Mouse (Mus musculus): Measurements from ENCODE around the gene Grk3. TPM values are rescaled to one million over a fixed set of nuclear protein-coding genes. Genes with fewer than 3 reads are reported as not detected.

Gene Grk3
- polyA plus RNA-seq, 1 experiment from 2014 or later = 4.9 TPM

DNA sequence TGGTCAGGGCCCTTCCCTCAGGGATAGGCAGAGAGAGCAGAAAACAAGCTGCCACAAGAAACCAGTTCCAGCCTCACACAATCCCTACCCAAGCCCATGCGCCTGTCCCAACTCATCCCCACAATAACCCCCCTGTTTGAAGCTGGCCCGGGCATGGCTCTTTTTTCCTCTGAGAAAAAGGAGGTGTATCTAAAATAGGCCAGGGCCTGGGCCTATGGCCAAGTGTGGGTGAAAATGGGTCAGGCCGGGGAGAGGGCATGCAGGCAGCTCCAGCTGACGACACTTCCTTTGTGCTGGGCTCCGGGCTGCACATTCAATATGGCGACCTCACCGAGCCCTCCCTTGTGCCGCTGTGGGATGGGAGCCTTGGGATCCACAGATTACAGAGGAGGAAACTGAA lies 27.9 kb upstream of the Grk3 start:
- no peaks in the 10 kb centered on the region for H3K36me3 ChIP-seq (ENCODE audit: control insufficient read depth, insufficient read depth, low read length)
- DNase-seq (ENCODE audit: low spot score) (no peak), ATAC-seq (ENCODE audit: low FRiP score, low TSS enrichment) (no peak)
- H3K4me1 ChIP-seq (replicated peaks; ENCODE audit: control insufficient read depth, insufficient read depth) = no peaks in the 10 kb centered on the region
- no peaks in the 10 kb centered on the region for H3K9me3 ChIP-seq (ENCODE audit: control insufficient read depth, low read length)
- no peak for TF ChIP-seq CTCF (IDR thresholded peaks at IDR 0.05; ENCODE audit: low read depth)
- no peak overlapping the region for H3K9ac ChIP-seq (ENCODE audit: low read length)
- 76% methylated on average over 8 of the region's 8 CpGs for WGBS
- H3K27me3 ChIP-seq (ENCODE audit: control insufficient read depth, insufficient read depth, low read length) = no peaks in the 10 kb centered on the region
- H3K4me3 ChIP-seq (ENCODE audit: low read depth, low read length) = no peak overlapping the region
- no peak overlapping the region for H3K27ac ChIP-seq (replicated peaks)
- H3K4me2 ChIP-seq (replicated peaks; ENCODE audit: low read depth) = no peak overlapping the region

DNA sequence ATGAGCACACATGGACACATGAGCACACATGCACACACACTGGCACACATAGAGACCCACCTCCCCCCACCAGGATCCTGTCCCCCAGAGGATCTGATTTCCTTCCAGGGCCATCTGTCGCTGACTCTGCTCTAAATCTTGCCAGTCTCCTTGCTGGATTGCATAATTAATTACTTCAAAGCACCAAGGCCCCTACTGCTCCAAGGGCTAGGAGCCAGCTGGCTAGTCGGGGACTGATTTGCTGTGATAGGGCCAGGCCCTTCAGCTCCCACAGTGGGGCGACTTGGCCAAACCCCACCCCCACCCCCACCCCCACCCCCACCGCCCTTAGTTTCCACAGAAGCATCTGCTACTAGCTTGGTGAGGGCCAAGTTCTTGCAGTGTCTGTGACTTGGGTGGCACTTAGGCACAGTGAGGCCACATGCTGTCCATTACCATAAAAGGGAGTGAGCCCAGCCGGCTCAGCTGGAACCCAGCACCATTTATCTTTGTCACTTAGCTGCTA lies 26.0 kb upstream of the Grk3 start:
- Histone ChIP-seq H3K27ac (replicated peaks) (no peak overlapping the region), H3K9ac (ENCODE audit: low read length) (no peak overlapping the region), H3K4me3 (ENCODE audit: low read depth, low read length) (no peak overlapping the region), H3K9me3 (ENCODE audit: control insufficient read depth, low read length) (no peaks in the 10 kb centered on the region), H3K27me3 (ENCODE audit: control insufficient read depth, insufficient read depth, low read length) (no peaks in the 10 kb centered on the region), H3K4me1 (replicated peaks; ENCODE audit: control insufficient read depth, insufficient read depth) (no peaks in the 10 kb centered on the region), H3K36me3 (ENCODE audit: control insufficient read depth, insufficient read depth, low read length) (no peaks in the 10 kb centered on the region), H3K4me2 (replicated peaks; ENCODE audit: low read depth) (no peak overlapping the region)
- WGBS = 19% methylated on average over 5 of the region's 5 CpGs
- ATAC-seq (ENCODE audit: low FRiP score, low TSS enrichment) (peak; percentile 27; the same call in 1 of the 2 replicates), DNase-seq (ENCODE audit: low spot score) (no peak)
- TF ChIP-seq CTCF (IDR thresholded peaks at IDR 0.05; ENCODE audit: low read depth) (no peak), EP300 (optimal IDR thresholded peaks at IDR 0.05) (no peak)

DNA sequence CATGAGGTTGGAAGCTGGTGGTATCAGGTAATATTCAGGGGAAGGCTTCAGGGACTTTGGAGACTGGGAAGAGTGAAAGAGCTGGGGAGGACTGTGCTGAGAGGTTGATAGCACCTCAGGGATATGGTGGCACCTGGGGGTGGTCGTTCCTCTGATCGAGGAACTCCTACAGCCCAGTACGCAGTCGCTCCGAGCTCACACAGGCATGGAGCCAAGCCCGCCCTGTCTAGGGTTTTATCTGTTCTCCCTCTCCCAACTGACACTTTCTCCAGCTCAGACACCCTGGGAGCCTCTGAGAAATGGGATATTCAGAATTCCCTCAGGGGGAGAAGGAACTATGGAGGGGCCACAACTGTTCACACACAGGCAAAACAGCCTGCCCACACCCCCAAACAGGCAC lies 25.2 kb upstream of the Grk3 start:
- no peak overlapping the region for H3K9ac ChIP-seq (ENCODE audit: low read length)
- 44% methylated on average over 6 of the region's 6 CpGs for WGBS
- no peaks in the 10 kb centered on the region for H3K4me1 ChIP-seq (replicated peaks; ENCODE audit: control insufficient read depth, insufficient read depth)
- H3K27me3 ChIP-seq (ENCODE audit: control insufficient read depth, insufficient read depth, low read length) = no peaks in the 10 kb centered on the region
- H3K27ac ChIP-seq (replicated peaks) = no peak overlapping the region
- no peak overlapping the region for H3K4me2 ChIP-seq (replicated peaks; ENCODE audit: low read depth)
- no peak for DNase-seq (ENCODE audit: low spot score)
- H3K4me3 ChIP-seq (ENCODE audit: low read depth, low read length) = no peak overlapping the region
- TF ChIP-seq EP300 (optimal IDR thresholded peaks at IDR 0.05) (no peak), CTCF (IDR thresholded peaks at IDR 0.05; ENCODE audit: low read depth) (no peak)
- no peaks in the 10 kb centered on the region for H3K9me3 ChIP-seq (ENCODE audit: control insufficient read depth, low read length)
- H3K36me3 ChIP-seq (ENCODE audit: control insufficient read depth, insufficient read depth, low read length) = no peaks in the 10 kb centered on the region
- ATAC-seq (ENCODE audit: low FRiP score, low TSS enrichment) = no peak

DNA sequence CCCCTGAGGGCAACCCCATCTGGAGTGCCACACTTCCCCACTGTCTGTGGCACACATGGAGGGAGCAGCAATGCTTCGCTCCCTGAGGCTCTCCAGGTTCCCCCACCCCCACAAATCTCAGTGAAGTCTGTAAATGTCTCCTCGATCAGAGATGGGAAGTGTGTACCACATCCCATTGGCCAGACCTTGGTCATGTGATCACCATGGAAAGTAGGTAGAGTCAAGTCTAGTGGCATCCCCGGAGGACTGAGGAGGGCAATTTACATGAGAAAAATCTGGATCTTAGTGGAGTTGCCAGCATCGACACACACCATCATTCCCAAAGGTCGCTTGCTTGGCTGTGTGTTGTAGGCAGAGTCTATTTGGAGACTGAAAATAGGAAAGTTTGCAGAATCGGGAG lies 23.0 kb upstream of the Grk3 start:
- no peaks in the 10 kb centered on the region for H3K36me3 ChIP-seq (ENCODE audit: control insufficient read depth, insufficient read depth, low read length)
- no peak for ATAC-seq (ENCODE audit: low FRiP score, low TSS enrichment)
- no peaks in the 10 kb centered on the region for H3K4me1 ChIP-seq (replicated peaks; ENCODE audit: control insufficient read depth, insufficient read depth)
- TF ChIP-seq EP300 (optimal IDR thresholded peaks at IDR 0.05) = no peak
- TF ChIP-seq CTCF (IDR thresholded peaks at IDR 0.05; ENCODE audit: low read depth) = no peak
- no peak for DNase-seq (ENCODE audit: low spot score)
- H3K27me3 ChIP-seq (ENCODE audit: control insufficient read depth, insufficient read depth, low read length) = no peaks in the 10 kb centered on the region
- H3K9me3 ChIP-seq (ENCODE audit: control insufficient read depth, low read length) = no peaks in the 10 kb centered on the region
- H3K27ac ChIP-seq (replicated peaks) = no peak overlapping the region
- WGBS = 77% methylated on average over 6 of the region's 6 CpGs
- H3K4me3 ChIP-seq (ENCODE audit: low read depth, low read length) = no peak overlapping the region
- H3K9ac ChIP-seq (ENCODE audit: low read length) = no peak overlapping the region
- H3K4me2 ChIP-seq (replicated peaks; ENCODE audit: low read depth) = no peak overlapping the region

DNA sequence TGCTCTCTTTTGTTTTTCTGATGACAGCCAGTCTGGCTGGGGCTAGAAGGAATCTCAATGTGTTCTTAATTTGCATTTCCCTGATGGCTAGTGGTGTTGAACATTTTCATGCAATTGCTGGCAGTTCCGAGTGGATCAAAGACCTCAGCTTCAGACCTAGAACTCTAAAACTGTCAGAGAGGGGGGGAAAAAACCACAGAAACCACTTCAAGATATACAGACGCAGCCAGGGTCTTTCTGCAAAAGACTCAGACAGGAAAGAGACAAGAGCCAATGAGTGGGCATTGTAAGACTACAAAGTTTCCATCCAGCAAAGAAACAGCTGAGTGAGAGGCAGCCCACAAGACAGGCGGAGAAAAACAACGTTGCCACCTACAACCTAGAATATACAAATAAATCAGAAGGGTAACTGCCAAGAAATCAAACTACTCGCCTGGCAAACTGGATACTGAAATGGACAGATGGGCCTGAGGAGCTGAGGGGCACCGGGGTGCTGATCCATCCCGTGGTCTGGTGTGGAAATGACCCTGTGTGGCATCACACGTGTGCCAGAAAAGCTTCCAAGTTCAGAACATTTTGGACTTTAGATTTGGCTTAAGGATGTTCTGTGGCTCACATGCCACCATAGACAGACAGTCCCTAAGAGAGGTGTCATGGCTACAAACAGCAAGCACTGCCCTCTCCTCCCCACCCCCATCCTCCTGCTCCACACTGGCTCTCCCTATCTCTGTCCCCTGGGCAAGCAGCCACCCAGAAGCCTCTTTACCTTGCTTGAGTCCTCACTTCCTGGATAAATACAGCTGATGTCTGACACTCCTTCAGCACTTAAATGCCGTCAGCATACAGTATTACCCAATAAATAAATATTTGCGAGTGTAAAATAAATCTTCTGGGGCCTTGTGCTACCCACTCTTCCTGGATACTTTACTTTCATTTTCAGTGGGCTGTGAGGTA lies 19.8 kb upstream of the Grk3 start:
- no peak overlapping the region for H3K4me2 ChIP-seq (replicated peaks; ENCODE audit: low read depth)
- H3K27ac ChIP-seq (replicated peaks) = peak overlapping the region; percentile 49; the same call in 1 of the 2 replicates
- no peak overlapping the region for H3K9ac ChIP-seq (ENCODE audit: low read length)
- peak; percentile 74 for DNase-seq (ENCODE audit: low spot score)
- no peaks in the 10 kb centered on the region for H3K27me3 ChIP-seq (ENCODE audit: control insufficient read depth, insufficient read depth, low read length)
- ATAC-seq (ENCODE audit: low FRiP score, low TSS enrichment) = peak; percentile 95
- no peaks in the 10 kb centered on the region for H3K4me1 ChIP-seq (replicated peaks; ENCODE audit: control insufficient read depth, insufficient read depth)
- TF ChIP-seq CTCF (IDR thresholded peaks at IDR 0.05; ENCODE audit: low read depth) = no peak
- no peak for TF ChIP-seq EP300 (optimal IDR thresholded peaks at IDR 0.05)
- 52% methylated on average over 10 of the region's 10 CpGs for WGBS
- H3K4me3 ChIP-seq (ENCODE audit: low read depth, low read length) = no peak overlapping the region
- no peaks in the 10 kb centered on the region for H3K36me3 ChIP-seq (ENCODE audit: control insufficient read depth, insufficient read depth, low read length)
- no peaks in the 10 kb centered on the region for H3K9me3 ChIP-seq (ENCODE audit: control insufficient read depth, low read length)

DNA sequence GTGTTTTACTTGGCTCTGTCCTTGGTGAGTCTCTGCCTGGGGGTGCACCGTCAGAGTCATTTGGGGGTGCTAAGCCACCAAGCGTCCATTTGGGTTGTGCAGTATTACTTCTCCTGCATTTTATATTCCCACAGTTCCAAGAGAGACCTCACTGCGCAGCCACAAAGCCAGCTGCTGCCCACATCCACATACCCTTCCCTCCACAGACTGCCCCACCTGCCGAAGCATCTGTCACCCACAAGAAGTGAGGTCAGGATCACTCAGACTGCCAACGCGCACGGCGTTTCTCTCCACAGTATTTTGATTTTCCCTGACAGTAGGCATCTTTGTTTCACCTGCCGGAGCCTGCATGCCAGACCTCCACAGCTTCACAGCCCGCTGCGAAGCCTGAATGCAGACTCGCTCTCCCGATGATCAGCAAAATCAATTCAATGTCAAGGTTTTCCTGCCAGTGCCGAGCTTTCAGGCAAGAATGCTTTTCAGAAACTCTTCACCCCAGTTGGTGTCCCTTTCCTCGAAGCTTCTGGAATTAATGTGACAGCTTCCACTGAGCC lies 15.7 kb upstream of the Grk3 start:
- no peak for TF ChIP-seq EP300 (optimal IDR thresholded peaks at IDR 0.05)
- no peak for TF ChIP-seq CTCF (IDR thresholded peaks at IDR 0.05; ENCODE audit: low read depth)
- WGBS = 68% methylated on average over 15 of the region's 15 CpGs
- no peaks in the 10 kb centered on the region for H3K9me3 ChIP-seq (ENCODE audit: control insufficient read depth, low read length)
- no peaks in the 10 kb centered on the region for H3K36me3 ChIP-seq (ENCODE audit: control insufficient read depth, insufficient read depth, low read length)
- H3K4me2 ChIP-seq (replicated peaks; ENCODE audit: low read depth) = no peak overlapping the region
- H3K4me3 ChIP-seq (ENCODE audit: low read depth, low read length) = no peak overlapping the region
- ATAC-seq (ENCODE audit: low FRiP score, low TSS enrichment) (no peak), DNase-seq (ENCODE audit: low spot score) (no peak)
- no peak overlapping the region for H3K9ac ChIP-seq (ENCODE audit: low read length)
- no peaks in the 10 kb centered on the region for H3K27me3 ChIP-seq (ENCODE audit: control insufficient read depth, insufficient read depth, low read length)
- H3K27ac ChIP-seq (replicated peaks) = no peak overlapping the region
- no peaks in the 10 kb centered on the region for H3K4me1 ChIP-seq (replicated peaks; ENCODE audit: control insufficient read depth, insufficient read depth)
